Mouse (Mus musculus) midbrain, embryonic 14.5 days (tissue): ENCODE data around the gene Epn2. TPM values are rescaled to one million over a fixed set of nuclear protein-coding genes. Genes with fewer than 3 reads are reported as not detected.
"Not testable (repeated sequence)": the region's sequence is repeated elsewhere in the genome, so short reads cannot be mapped to it uniquely, and the experiment has no call there.

Experiments
- ATAC-seq: fragments of 200-750 bp; cut with Nextera tagmentation; 2 replicates; pipeline ENCODE4 v1.8.0; 2017; ENCODE audit warnings: moderate number of reproducible peaks, moderate library complexity; ENCODE audit not compliant: low FRiP score, low TSS enrichment
- DNase-seq: peaks from one replicate; pipeline ENCODE4 v3.0.0-alpha.2; 2015
- H3K27ac ChIP-seq: fragments of 300-500 bp; sonication (generic); replicated peaks from 2 replicates; pipeline ENCODE4 v1.5.1; 2014; ENCODE audit warnings: mild to moderate bottlenecking, low read depth, low read length, moderate library complexity
- H3K27me3 ChIP-seq: fragments of 300-500 bp; sonication (generic); 2 replicates; pipeline ENCODE4 v1.6.1; 2014; ENCODE audit warnings: low read length, control low read depth, mixed read lengths; ENCODE audit not compliant: control insufficient read depth, insufficient read depth
- H3K36me3 ChIP-seq: fragments of 300-500 bp; sonication (generic); 2 replicates; pipeline ENCODE4 v1.6.1; 2014; ENCODE audit warnings: low read length, control low read depth; ENCODE audit not compliant: control insufficient read depth, insufficient read depth
- H3K4me1 ChIP-seq: fragments of 300-500 bp; sonication (generic); 2 replicates; pipeline ENCODE4 v1.6.1; 2014; ENCODE audit warnings: mild to moderate bottlenecking, antibody characterized with exemption, low read length, control low read depth; ENCODE audit not compliant: control insufficient read depth, insufficient read depth
- H3K4me2 ChIP-seq: fragments of 300-500 bp; sonication (generic); 2 replicates; pipeline ENCODE4 v1.6.1; 2014; ENCODE audit warnings: mild to moderate bottlenecking, low read length, moderate library complexity
- H3K4me3 ChIP-seq: fragments of 300-500 bp; sonication (generic); replicated peaks from 2 replicates; pipeline ENCODE4 v1.5.1; 2014; ENCODE audit warnings: low read depth, low read length
- H3K9ac ChIP-seq: fragments of 300-500 bp; sonication (generic); replicated peaks from 2 replicates; pipeline ENCODE4 v1.6.1; 2014; ENCODE audit warnings: mild to moderate bottlenecking, low read length, moderate library complexity
- H3K9me3 ChIP-seq: fragments of 300-500 bp; sonication (generic); 2 replicates; pipeline ENCODE4 v1.6.1; 2016; ENCODE audit warnings: low read length, control low read depth, mixed read lengths; ENCODE audit not compliant: control insufficient read depth
- WGBS: fragments of 180-500 bp; shearing (Covaris S2); extraction: QIAGEN DNeasy Blood & Tissue Kit; methylation state at CpG from one replicate; pipeline ENCODE4 v1.1.7; 2014; 5-methylcytosine and 5-hydroxymethylcytosine counted together
- polyA plus RNA-seq: library from polyadenylated mRNA; unstranded; fragments of >200 nt; fragmentation: Nextera tagmentation; extraction: Ambion mirVana; gene quantifications from 2 replicates; pipeline ENCODE4 v1.2.1, GENCODE M21; 2014

The Epn2 gene
- polyA plus RNA-seq, 1 experiment from 2014 or later: 71.7 TPM

DNA sequence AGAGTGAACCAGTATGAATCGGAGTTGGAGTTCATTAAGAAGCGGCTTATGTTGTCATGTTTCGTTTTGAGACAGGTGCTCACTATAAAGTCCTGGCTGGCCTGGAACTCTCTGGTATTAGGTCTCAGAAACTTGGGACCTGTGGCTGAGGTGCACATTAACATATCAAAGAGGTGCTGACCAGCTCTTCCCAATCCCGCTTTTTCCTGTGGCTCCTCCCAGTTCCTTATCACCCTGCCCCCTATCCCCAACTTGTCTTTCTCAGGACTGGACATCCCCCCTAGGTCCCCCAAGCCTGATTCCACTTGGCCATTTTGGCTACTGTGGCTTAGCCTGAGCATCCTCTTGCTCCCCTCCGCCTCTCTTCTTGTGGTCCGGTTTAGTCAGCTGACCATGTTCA lies 4.6 kb upstream of the Epn2 start:
- Histone ChIP-seq H3K4me1 (no peaks in the 10 kb centered on the region), H3K27me3 (no peaks in the 10 kb centered on the region), H3K4me3 (no peak overlapping the region), H3K4me2 (no peak overlapping the region), H3K9me3 (no peaks in the 10 kb centered on the region), H3K9ac (no peak overlapping the region), H3K36me3 (no peaks in the 10 kb centered on the region), H3K27ac (no peak overlapping the region)
- DNase-seq (no peak), ATAC-seq (no peak)
- 86% methylated on average over 6 of the region's 6 CpGs for WGBS

DNA sequence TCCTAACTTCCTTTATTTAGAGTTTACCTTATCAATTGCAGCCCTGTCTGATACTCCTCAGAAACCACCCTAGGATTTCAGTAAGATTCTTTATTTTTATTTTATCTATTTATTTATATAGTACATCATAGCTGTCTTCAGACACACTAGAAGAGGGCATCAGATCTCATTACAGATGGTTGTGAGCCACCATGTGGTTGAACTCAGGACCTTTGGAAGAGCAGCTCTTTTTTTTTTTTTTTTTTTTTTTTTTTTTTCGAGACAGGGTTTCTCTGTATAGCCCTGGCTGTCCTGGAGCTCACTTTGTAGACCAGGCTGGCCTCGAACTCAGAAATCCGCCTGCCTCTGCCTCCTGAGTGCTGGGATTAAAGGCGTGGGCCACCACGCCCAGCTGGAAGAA lies 3.3 kb upstream of the Epn2 start:
- not testable (repeated sequence) for H3K9ac ChIP-seq, H3K27ac ChIP-seq, H3K4me2 ChIP-seq, H3K36me3 ChIP-seq, DNase-seq, H3K4me3 ChIP-seq, H3K4me1 ChIP-seq, ATAC-seq, H3K9me3 ChIP-seq, H3K27me3 ChIP-seq
- WGBS: 90% methylated on average over 2 of the region's 5 CpGs

DNA sequence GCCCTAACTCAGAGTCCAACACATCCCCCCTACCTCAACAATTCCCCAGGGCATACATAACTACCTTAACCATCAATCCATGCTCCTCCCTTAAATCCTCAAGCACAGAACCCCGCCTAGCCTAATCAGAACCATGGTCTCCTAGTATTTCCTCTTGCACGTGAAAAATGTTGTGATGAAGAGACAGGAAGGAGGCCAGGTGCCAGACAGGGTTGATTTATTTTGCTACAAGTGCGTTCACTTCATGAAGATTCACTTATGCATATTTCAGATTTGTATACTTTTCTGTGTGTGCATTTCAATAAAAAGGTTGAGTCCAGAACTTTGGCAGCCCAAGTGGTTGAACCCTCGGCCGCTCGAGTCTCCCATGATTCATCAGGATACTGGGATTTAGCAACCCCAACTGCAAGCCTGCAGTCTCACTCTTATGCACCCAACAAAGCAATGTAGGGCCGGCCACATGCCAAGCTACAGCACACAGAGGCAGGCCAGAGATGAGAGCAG lies 443 bp upstream of the Epn2 start:
- Histone ChIP-seq H3K9me3 (no peaks in the 10 kb centered on the region), H3K4me3 (peak overlapping the region; percentile 88), H3K36me3 (no peaks in the 10 kb centered on the region), H3K27ac (no peak overlapping the region), H3K4me2 (peak overlapping the region; percentile 60), H3K27me3 (no peaks in the 10 kb centered on the region), H3K9ac (peak overlapping the region; percentile 90), H3K4me1 (peaks cover 13% of the 10 kb centered on the region)
- ATAC-seq: no peak
- no peak for DNase-seq
- 90% methylated on average over 7 of the region's 7 CpGs for WGBS

DNA sequence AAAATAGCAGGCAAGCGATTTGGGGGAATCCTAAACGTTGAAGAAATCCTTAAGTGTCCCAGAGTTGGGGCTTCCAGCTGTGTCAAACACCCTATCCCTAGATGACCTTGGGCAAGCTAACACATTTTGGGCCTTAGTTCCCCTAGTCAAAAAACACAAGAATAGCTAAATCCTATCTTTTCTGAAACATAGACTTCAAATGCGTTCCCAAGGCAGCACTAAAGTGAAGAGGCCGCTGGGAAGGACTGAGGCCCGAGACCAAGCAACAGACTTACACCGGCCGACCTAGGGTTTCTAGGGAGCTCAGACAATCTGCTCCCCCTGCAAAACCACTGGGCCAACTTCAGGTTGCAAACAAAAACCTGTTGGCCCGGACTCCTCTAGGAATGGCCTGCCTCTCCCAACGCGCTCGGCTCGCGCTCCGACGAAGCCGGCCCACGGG lies 925 bp downstream of the Epn2 start:
- DNase-seq (peak; percentile 61), ATAC-seq (no peak)
- Histone ChIP-seq H3K27me3 (no peaks in the 10 kb centered on the region), H3K4me3 (peak overlapping the region; percentile 88), H3K36me3 (no peaks in the 10 kb centered on the region), H3K4me2 (peak overlapping the region; percentile 60), H3K9me3 (no peaks in the 10 kb centered on the region), H3K9ac (peak overlapping the region; percentile 90), H3K4me1 (peaks cover 17% of the 10 kb centered on the region), H3K27ac (peak overlapping the region; percentile 91)
- 1% methylated on average over 17 of the region's 17 CpGs for WGBS

DNA sequence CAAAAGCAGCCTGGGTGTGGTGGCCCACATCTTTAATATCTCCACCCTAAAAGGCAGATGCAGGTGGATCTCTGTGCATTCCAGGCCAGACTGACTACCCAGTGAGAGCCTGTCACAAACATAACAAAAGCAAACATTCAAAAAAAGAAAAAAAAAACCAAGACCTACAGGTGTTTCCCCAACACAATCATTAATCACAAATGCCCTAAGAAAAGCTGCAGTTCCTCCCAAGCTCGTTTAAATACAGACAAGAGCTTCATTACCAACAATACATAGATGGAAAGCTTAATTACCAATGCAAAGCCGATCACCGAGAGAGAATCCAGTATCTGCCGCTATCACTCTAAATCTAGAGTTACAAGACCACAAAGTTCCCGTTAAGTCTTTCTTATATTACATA lies 1.5 kb downstream of the Epn2 start:
- DNase-seq (peak; percentile 17), ATAC-seq (no peak)
- Histone ChIP-seq H3K27me3 (no peaks in the 10 kb centered on the region), H3K4me1 (peaks cover 17% of the 10 kb centered on the region), H3K4me3 (peak overlapping the region; percentile 88), H3K27ac (no peak overlapping the region), H3K9ac (peak overlapping the region; percentile 90), H3K36me3 (no peaks in the 10 kb centered on the region), H3K4me2 (peak overlapping the region; percentile 60), H3K9me3 (no peaks in the 10 kb centered on the region)
- 2% methylated on average over 5 of the region's 5 CpGs for WGBS

DNA sequence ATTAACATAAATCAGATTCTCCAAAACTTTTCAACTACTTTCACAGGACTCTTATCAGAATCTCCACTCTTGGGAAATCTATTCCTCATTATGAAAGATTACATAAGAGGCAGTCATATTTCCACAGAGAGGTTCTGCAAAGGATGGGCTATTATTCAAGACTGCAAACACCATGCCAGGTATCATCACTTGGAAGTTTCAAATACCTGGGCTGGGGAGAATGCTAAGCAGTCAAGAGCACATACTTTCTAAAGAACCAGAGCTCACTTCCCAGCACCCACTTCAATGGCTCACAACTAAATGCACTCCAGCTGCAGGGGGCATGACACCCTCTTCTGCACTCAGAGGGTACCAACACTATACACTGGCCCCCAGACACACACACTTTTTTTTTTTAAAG lies 2.1 kb downstream of the Epn2 start:
- no peaks in the 10 kb centered on the region for H3K9me3 ChIP-seq
- H3K36me3 ChIP-seq: no peaks in the 10 kb centered on the region
- peak overlapping the region; percentile 88 for H3K4me3 ChIP-seq
- no peak overlapping the region for H3K9ac ChIP-seq
- peaks cover 17% of the 10 kb centered on the region for H3K4me1 ChIP-seq
- DNase-seq: no peak
- H3K27ac ChIP-seq: no peak overlapping the region
- H3K27me3 ChIP-seq: no peaks in the 10 kb centered on the region
- no peak for ATAC-seq
- peak overlapping the region; percentile 60 for H3K4me2 ChIP-seq

DNA sequence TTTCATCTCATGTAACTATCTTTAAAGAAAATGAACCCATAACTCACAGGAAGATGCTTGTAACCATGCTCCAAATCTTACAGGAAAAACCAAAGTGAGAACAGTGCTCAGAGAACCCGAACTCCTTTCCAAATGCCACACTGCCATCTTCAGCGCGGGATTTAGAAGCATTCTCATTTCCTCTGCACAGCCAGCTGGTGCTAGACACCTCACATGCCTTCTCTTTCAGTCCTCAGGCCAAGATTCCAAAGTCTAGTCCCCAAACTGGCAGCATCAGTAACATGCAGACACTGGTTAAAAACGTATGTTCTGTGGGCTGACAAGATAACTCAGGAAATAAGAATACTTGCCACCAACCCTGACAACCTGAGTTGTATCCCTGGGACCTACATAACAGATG lies 6.2 kb downstream of the Epn2 start:
- ATAC-seq (no peak), DNase-seq (no peak)
- no peaks in the 10 kb centered on the region for H3K9me3 ChIP-seq
- 89% methylated on average over 4 of the region's 4 CpGs for WGBS
- H3K4me3 ChIP-seq: no peak overlapping the region
- H3K9ac ChIP-seq: no peak overlapping the region
- no peak overlapping the region for H3K27ac ChIP-seq
- H3K27me3 ChIP-seq: no peaks in the 10 kb centered on the region
- peaks cover 17% of the 10 kb centered on the region for H3K4me1 ChIP-seq
- no peak overlapping the region for H3K4me2 ChIP-seq
- H3K36me3 ChIP-seq: no peaks in the 10 kb centered on the region

DNA sequence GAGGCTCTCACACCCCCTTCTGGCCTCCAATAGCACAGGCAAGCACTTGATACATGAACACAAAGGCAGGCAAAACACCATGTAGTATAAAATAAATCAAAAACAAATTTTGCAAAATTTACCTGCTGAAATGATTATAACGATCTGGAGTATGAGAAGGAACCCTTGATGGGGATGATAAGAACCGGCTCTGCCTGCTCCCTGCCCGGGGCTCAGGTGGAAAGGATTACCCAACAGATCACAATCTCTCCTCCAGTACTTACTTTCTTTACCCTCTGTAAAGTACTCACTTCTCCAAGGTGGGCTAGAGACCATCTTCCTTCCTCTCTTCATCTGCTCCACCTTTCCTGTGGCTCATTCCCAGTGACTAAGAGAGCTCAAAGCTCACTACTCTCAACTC lies 8.3 kb downstream of the Epn2 start:
- no peak for DNase-seq
- H3K27me3 ChIP-seq: no peaks in the 10 kb centered on the region
- no peak overlapping the region for H3K4me3 ChIP-seq
- no peak overlapping the region for H3K27ac ChIP-seq
- no peaks in the 10 kb centered on the region for H3K36me3 ChIP-seq
- no peak overlapping the region for H3K9ac ChIP-seq
- no peak overlapping the region for H3K4me2 ChIP-seq
- no peak for ATAC-seq
- WGBS: over 99% methylated on average over 3 of the region's 3 CpGs
- no peaks in the 10 kb centered on the region for H3K9me3 ChIP-seq
- H3K4me1 ChIP-seq: peaks cover 8% of the 10 kb centered on the region; the same call in 1 of the 2 replicates

DNA sequence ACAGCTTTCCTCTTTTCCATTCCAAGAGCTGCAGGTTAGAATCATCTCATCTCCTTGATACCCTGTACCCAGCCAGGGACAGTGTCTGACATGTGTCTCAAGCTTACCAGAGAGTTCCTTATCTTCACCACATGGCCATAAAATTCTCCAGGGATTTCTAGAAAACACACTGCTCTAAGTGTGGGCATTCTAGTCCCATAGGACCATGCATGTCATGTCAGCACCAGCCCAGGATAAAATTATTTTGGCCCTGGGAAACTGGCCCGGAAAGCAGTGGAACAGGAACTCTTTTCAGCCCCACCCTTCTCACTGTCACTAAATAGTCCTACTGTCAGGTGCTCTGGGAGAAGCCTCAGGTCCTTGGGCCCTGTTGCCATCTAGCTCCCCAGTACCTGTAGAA lies 9.8 kb downstream of the Epn2 start:
- no peak for ATAC-seq
- 90% methylated on average over 1 of the region's 1 CpGs for WGBS
- H3K4me1 ChIP-seq: peaks cover 2% of the 10 kb centered on the region; the same call in 1 of the 2 replicates
- H3K27me3 ChIP-seq: no peaks in the 10 kb centered on the region
- no peak overlapping the region for H3K9ac ChIP-seq
- DNase-seq: no peak
- H3K36me3 ChIP-seq: no peaks in the 10 kb centered on the region
- H3K27ac ChIP-seq: no peak overlapping the region
- no peak overlapping the region for H3K4me3 ChIP-seq
- H3K4me2 ChIP-seq: no peak overlapping the region
- no peaks in the 10 kb centered on the region for H3K9me3 ChIP-seq
